Mouse (Mus musculus) embryonic stem cell, embryonic (primary cell): ENCODE measurements at regions not wholly inside any gene's neighbourhood (a gene's known extent, or its start where the extent isn't known, plus 50 kb on each side); places are given as distances from the start of the nearest gene placed in this dataset.

Experiments used
- CTCF ChIA-PET, 4 experiments: fragments of 300-600 bp in 2 of 4; fragments of 350-600 bp in 2 of 4; sonication (Branson Sonifier 250); formaldehyde crosslinking; loops; one replicate each; lab custom pipeline; 2022; ENCODE audit warnings: inconsistent platforms in 2 of 4; lab: Charles Lee
- POLR2A ChIA-PET, 4 experiments: fragments of 300-600 bp in 2 of 4; fragments of 350-600 bp in 2 of 4; sonication (Branson Sonifier 250); formaldehyde crosslinking; loops; one replicate each; lab custom pipeline; 2022; ENCODE audit warnings: antibody characterized with exemption in 4 of 4, inconsistent platforms in 1 of 4; lab: Charles Lee

GRCm38 (mm10) chr12:66393153-66393552 lies 109.0 kb upstream of the Rpl10l start:
- ChIA-PET CTCF (no interaction called here), POLR2A (no interaction called here)

GRCm38 (mm10) chr12:66386612-66387011 lies 102.4 kb upstream of the Rpl10l start:
- POLR2A ChIA-PET: no interaction called here
- CTCF ChIA-PET: no interaction called here

GRCm38 (mm10) chr12:66339169-66339568 lies 55.0 kb upstream of the Rpl10l start:
- CTCF ChIA-PET: no interaction called here
- POLR2A ChIA-PET: interaction anchor here in 1 of 4 experiments (0.6 kb wide), 1 partner anchor 1421 kb away, joined by 3 read pairs; no protein-coding TSS in a partner anchor
